Mouse (Mus musculus) stomach, postnatal 0 days (tissue): Measurements from ENCODE around the gene Tacc3. TPM values are rescaled to one million over a fixed set of nuclear protein-coding genes. Genes with fewer than 3 reads are reported as not detected.

Experiments
- ATAC-seq: fragments of 200-750 bp; cut with Nextera tagmentation; 2 replicates; pipeline ENCODE4 v1.8.0; 2017; ENCODE audit not compliant: low FRiP score, low TSS enrichment
- DNase-seq: peaks from one replicate; pipeline ENCODE4 v3.0.0-alpha.2; 2016; ENCODE audit warnings: low spot score
- H3K27ac ChIP-seq: fragments of 300-500 bp; sonication (generic); replicated peaks from 2 replicates; pipeline ENCODE4 v1.5.1; 2014; ENCODE audit warnings: mild to moderate bottlenecking, control low read depth
- H3K27me3 ChIP-seq: fragments of 300-500 bp; sonication (generic); 2 replicates; pipeline ENCODE4 v1.6.1; 2014; ENCODE audit warnings: low read length; ENCODE audit not compliant: control insufficient read depth, insufficient read depth
- H3K36me3 ChIP-seq: fragments of 300-500 bp; sonication (generic); 2 replicates; pipeline ENCODE4 v1.6.1; 2014; ENCODE audit warnings: low read length, mixed read lengths; ENCODE audit not compliant: control insufficient read depth, insufficient read depth
- H3K4me1 ChIP-seq: fragments of 300-500 bp; sonication (generic); replicated peaks from 2 replicates; pipeline ENCODE4 v1.6.1; 2014; ENCODE audit warnings: antibody characterized with exemption; ENCODE audit not compliant: control insufficient read depth, insufficient read depth
- H3K4me2 ChIP-seq: fragments of 300-500 bp; sonication (generic); replicated peaks from 2 replicates; pipeline ENCODE4 v1.6.1; 2014; ENCODE audit warnings: low read depth, mild to moderate bottlenecking, control low read depth, moderate library complexity
- H3K4me3 ChIP-seq: fragments of 300-500 bp; sonication (generic); 2 replicates; pipeline ENCODE4 v1.5.1; 2014; ENCODE audit warnings: low read depth, low read length, control low read depth
- H3K9ac ChIP-seq: fragments of 300-500 bp; sonication (generic); 2 replicates; pipeline ENCODE4 v1.6.1; 2014; ENCODE audit warnings: mild to moderate bottlenecking, low read length, control low read depth, mixed read lengths
- H3K9me3 ChIP-seq: fragments of 300-500 bp; sonication (generic); 2 replicates; pipeline ENCODE4 v1.6.1; 2016; ENCODE audit warnings: low read length; ENCODE audit not compliant: control insufficient read depth
- CTCF ChIP-seq: IDR thresholded peaks from 2 replicates; pipeline ENCODE4 v1.5.1; 2016; ENCODE audit warnings: antibody characterized with exemption, low read depth, mild to moderate bottlenecking, moderate library complexity
- EP300 ChIP-seq: optimal IDR thresholded peaks from 2 replicates; pipeline ENCODE3; 2016; ENCODE audit warnings: antibody characterized with exemption
- WGBS: fragments of 180-500 bp; shearing (Covaris S2); extraction: QIAGEN DNeasy Blood & Tissue Kit; methylation state at CpG from one replicate; pipeline ENCODE4 v1.1.7; 2014; 5-methylcytosine and 5-hydroxymethylcytosine counted together
- polyA plus RNA-seq: library from polyadenylated mRNA; unstranded; fragments of >200 nt; fragmentation: Nextera tagmentation; extraction: Ambion mirVana; gene quantifications from 2 replicates; pipeline ENCODE4 v1.2.1, GENCODE M21; 2015

Tacc3 gene
- polyA plus RNA-seq, 1 experiment from 2014 or later = 44.0 TPM

DNA sequence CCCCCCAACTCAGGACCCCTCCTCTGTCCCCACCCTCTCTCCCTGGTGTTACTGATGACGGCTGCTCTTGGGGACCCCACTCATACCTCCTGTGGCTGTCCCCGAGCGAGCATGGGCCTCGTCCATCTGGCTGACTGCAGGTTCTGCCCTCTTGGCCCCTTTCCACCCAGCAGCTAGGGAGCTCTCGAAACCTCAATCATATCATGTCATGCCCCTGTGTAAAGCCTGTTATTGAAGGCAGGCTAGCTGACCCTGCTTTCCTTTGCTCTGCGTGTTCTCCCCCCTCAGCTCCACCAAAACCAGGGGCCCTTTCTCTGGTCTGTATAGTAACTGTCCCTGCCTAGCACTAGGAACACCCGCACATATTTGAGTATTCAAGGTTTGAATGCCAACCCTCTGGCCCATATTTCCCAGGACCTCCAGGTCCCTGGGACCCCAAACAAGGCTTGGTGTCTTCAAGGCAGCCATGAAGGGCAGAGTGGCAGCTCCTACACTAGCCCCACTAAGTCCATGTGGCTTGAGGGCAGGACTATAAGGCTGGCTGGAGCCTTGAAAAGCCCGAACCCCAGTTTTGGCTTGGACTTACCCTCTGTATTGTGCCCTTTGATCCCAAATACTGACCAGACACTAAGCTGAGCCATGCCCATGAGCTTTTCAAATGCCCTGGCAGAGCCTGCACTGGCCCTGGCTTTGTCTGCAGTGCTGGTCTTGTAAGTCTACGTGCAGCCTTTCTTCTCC lies 47.9 kb downstream of the Tacc3 start:
- WGBS = 53% methylated on average over 9 of the region's 9 CpGs
- H3K4me2 ChIP-seq = no peak overlapping the region
- no peaks in the 10 kb centered on the region for H3K27me3 ChIP-seq
- H3K4me3 ChIP-seq = no peak overlapping the region
- no peaks in the 10 kb centered on the region for H3K9me3 ChIP-seq
- H3K27ac ChIP-seq = peak overlapping the region; percentile 53
- peak; percentile 13; the same call in 1 of the 2 replicates for ATAC-seq
- no peaks in the 10 kb centered on the region for H3K36me3 ChIP-seq
- no peak for DNase-seq
- H3K9ac ChIP-seq = no peak overlapping the region
- TF ChIP-seq CTCF (no peak), EP300 (no peak)
- peaks cover 5% of the 10 kb centered on the region for H3K4me1 ChIP-seq

DNA sequence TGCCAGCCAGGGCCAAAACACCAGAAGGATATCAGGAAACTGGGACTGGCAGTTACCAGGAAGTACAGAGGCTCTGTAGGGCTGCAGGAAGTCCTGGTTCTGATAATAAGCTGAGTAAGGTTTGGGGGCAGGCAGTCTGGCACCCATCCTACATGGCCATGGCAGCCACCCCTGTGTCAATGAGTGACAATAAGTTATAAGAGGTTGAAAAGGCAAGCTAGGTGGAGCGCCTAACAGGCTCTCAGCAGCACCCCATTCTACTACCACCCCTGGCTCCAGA lies 48.4 kb downstream of the Tacc3 start:
- peaks cover 5% of the 10 kb centered on the region for H3K4me1 ChIP-seq

DNA sequence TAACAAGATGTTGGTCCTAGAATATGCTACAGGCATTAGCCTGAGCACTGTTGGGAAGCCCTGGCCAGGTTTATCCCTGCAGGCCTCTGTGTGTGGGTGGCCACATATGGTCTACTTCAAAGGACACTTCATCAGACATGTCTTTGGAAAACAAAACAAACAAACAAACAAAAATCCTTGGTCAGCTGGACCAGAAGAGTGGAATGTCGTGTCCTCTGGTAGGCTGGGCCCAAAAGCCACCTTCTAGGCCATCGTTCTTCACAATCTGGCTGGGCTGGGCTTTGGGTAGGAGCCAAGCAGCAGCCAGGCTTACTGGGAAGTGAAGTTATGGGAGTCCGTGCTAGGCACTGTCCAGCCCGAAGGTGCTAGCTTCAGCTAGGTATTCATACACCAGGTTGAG lies 49.2 kb downstream of the Tacc3 start:
- peaks cover 5% of the 10 kb centered on the region for H3K4me1 ChIP-seq
- no peaks in the 10 kb centered on the region for H3K27me3 ChIP-seq
- TF ChIP-seq CTCF (no peak), EP300 (no peak)
- no peak overlapping the region for H3K4me2 ChIP-seq
- no peaks in the 10 kb centered on the region for H3K36me3 ChIP-seq
- DNase-seq = no peak
- ATAC-seq = no peak
- 33% methylated on average over 4 of the region's 4 CpGs for WGBS
- no peak overlapping the region for H3K4me3 ChIP-seq
- H3K27ac ChIP-seq = no peak overlapping the region
- H3K9ac ChIP-seq = no peak overlapping the region
- no peaks in the 10 kb centered on the region for H3K9me3 ChIP-seq

More for the DNA sequence above, 48.4 kb downstream of the Tacc3 start:
- H3K27ac ChIP-seq = peak overlapping the region; percentile 53
- no peaks in the 10 kb centered on the region for H3K9me3 ChIP-seq
- no peak for TF ChIP-seq EP300
- no peak for TF ChIP-seq CTCF
- H3K36me3 ChIP-seq = no peaks in the 10 kb centered on the region
- WGBS = 72% methylated on average over 1 of the region's 1 CpGs
- H3K4me3 ChIP-seq = no peak overlapping the region
- no peak overlapping the region for H3K9ac ChIP-seq
- ATAC-seq = peak; percentile 22; the same call in 1 of the 2 replicates
- no peak for DNase-seq
- no peak overlapping the region for H3K4me2 ChIP-seq
- H3K27me3 ChIP-seq = no peaks in the 10 kb centered on the region

DNA sequence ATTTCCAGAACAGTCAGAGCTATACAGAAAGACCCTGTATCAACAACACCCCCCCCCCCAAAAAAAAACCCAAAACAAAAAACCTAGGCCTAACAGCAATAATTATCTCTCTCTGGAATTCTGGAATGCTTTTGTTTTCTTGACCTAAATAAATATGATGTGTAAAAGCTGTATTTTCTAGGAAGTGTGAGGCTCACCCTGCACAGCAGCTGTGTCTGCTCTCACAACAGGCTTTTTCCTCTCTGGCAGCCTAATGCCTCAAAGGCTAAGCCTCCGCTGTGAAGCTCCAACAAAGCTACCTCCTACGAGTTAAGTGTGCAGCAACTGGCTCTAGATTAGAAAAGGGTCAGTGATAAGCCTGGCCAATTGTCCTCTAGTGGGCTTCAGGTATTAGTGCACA lies 51.1 kb downstream of the Tacc3 start:
- ATAC-seq (no peak), DNase-seq (no peak)
- Histone ChIP-seq H3K27ac (no peak overlapping the region), H3K27me3 (no peaks in the 10 kb centered on the region), H3K36me3 (no peaks in the 10 kb centered on the region), H3K4me2 (no peak overlapping the region), H3K9me3 (no peaks in the 10 kb centered on the region), H3K9ac (no peak overlapping the region), H3K4me1 (peaks cover 5% of the 10 kb centered on the region), H3K4me3 (no peak overlapping the region)
- 31% methylated on average over 2 of the region's 2 CpGs for WGBS
- TF ChIP-seq CTCF = no peak
- TF ChIP-seq EP300 = no peak

DNA sequence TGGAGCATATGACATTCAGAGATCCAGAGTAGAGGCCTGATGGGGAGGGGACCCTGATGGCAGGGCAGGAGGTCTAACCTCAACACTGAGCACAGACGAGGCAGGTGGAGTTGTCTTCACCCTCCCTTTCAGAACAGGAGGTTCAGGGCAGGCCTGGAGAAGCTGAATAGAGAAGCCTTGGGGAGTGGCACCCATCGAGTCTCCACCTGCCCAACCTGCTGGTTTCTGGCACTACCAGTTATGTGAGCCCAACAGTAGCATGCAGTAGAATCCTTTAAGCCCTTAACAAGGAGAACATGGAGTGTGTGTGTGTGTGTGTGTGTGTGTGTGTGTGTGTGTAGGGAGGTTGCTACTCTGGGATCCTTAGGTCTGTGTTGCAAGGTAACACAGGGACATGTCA lies 54.6 kb downstream of the Tacc3 start:
- ATAC-seq (peak; percentile 63), DNase-seq (peak; percentile 58)
- Histone ChIP-seq H3K27ac (no peak overlapping the region), H3K36me3 (no peaks in the 10 kb centered on the region), H3K27me3 (no peaks in the 10 kb centered on the region), H3K4me3 (no peak overlapping the region), H3K9me3 (no peaks in the 10 kb centered on the region), H3K9ac (no peak overlapping the region), H3K4me1 (no peaks in the 10 kb centered on the region; the same call in 1 of the 2 replicates), H3K4me2 (no peak overlapping the region)
- WGBS = 42% methylated on average over 2 of the region's 2 CpGs
- TF ChIP-seq CTCF (no peak), EP300 (peak; percentile 91)

DNA sequence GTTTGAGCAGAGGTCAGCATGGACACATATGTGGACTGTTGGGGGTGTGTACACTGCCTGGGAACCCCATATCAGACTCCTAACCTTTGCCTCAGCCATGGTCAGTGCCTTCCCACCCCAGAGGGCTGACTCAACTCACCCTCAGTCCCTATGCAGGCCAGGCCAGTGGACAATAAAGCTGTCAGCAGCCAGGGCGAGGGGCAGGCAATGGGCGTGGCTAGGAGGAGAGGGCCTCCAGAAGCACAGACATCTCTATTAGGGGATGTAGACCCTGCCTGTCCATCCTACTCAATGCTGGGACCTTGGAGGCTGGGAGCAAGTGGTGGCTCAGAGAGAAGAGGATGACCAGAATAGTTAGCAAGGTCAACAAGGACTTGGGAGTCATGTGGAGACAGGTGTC lies 57.3 kb downstream of the Tacc3 start:
- no peak overlapping the region for H3K9ac ChIP-seq
- WGBS = 65% methylated on average over 2 of the region's 2 CpGs
- TF ChIP-seq EP300 (no peak), CTCF (no peak)
- no peaks in the 10 kb centered on the region for H3K27me3 ChIP-seq
- H3K4me1 ChIP-seq = no peaks in the 10 kb centered on the region
- H3K27ac ChIP-seq = no peak overlapping the region
- H3K4me2 ChIP-seq = no peak overlapping the region
- DNase-seq = no peak
- H3K36me3 ChIP-seq = no peaks in the 10 kb centered on the region
- H3K4me3 ChIP-seq = no peak overlapping the region
- no peaks in the 10 kb centered on the region for H3K9me3 ChIP-seq
- peak; percentile 2; the same call in 1 of the 2 replicates for ATAC-seq
